Mouse (Mus musculus) lung, embryonic 15.5 days (tissue): ENCODE results near the gene Tenm2. TPM values are rescaled to one million over a fixed set of nuclear protein-coding genes. Genes with fewer than 3 reads are reported as not detected.
A peak's percentile ranks its signal among the peaks of the same experiment; 100 is the strongest.

Experiments used
- ATAC-seq: fragments of 200-750 bp; cut with Nextera tagmentation; 2 replicates; pipeline ENCODE4 v1.8.0; 2017; ENCODE audit warnings: moderate number of reproducible peaks, borderline replicate concordance; ENCODE audit not compliant: low FRiP score, low TSS enrichment; ENCODE audit errors: extremely low read depth
- H3K27ac ChIP-seq: fragments of 300-500 bp; sonication (generic); 2 replicates; pipeline ENCODE4 v1.5.1; 2015; ENCODE audit warnings: moderate library complexity, mild to moderate bottlenecking, inconsistent platforms
- H3K27me3 ChIP-seq: fragments of 300-500 bp; sonication (generic); 2 replicates; pipeline ENCODE4 v1.6.1; 2015; ENCODE audit warnings: inconsistent platforms
- H3K36me3 ChIP-seq: fragments of 300-500 bp; sonication (generic); 2 replicates; pipeline ENCODE4 v1.6.1; 2015; ENCODE audit warnings: inconsistent platforms
- H3K4me1 ChIP-seq: fragments of 300-500 bp; sonication (generic); 2 replicates; pipeline ENCODE4 v1.6.1; 2015; ENCODE audit warnings: inconsistent platforms
- H3K4me2 ChIP-seq: fragments of 300-500 bp; sonication (generic); 2 replicates; pipeline ENCODE4 v1.6.1; 2015; ENCODE audit warnings: inconsistent platforms, mild to moderate bottlenecking, moderate library complexity
- H3K4me3 ChIP-seq: fragments of 300-500 bp; sonication (generic); 2 replicates; pipeline ENCODE4 v1.5.1; 2015; ENCODE audit warnings: mild to moderate bottlenecking, inconsistent platforms
- H3K9ac ChIP-seq: fragments of 300-500 bp; sonication (generic); 2 replicates; pipeline ENCODE4 v1.6.1; 2015; ENCODE audit warnings: inconsistent platforms
- H3K9me3 ChIP-seq: fragments of 300-500 bp; sonication (generic); 2 replicates; pipeline ENCODE4 v1.6.1; 2016; ENCODE audit warnings: inconsistent platforms
- WGBS: fragments of 180-500 bp; shearing (Covaris S2); methylation state at CpG from one replicate; pipeline ENCODE4 v1.1.7; 2015; 5-methylcytosine and 5-hydroxymethylcytosine counted together
- polyA plus RNA-seq: library from polyadenylated mRNA; unstranded; fragments of >200 nt; fragmentation: Nextera tagmentation; extraction: Ambion mirVana; gene quantifications from 2 replicates; pipeline ENCODE4 v1.2.1, GENCODE M21; 2015

Gene Tenm2
- polyA plus RNA-seq, 1 experiment from 2014 or later = 0.44 TPM

DNA sequence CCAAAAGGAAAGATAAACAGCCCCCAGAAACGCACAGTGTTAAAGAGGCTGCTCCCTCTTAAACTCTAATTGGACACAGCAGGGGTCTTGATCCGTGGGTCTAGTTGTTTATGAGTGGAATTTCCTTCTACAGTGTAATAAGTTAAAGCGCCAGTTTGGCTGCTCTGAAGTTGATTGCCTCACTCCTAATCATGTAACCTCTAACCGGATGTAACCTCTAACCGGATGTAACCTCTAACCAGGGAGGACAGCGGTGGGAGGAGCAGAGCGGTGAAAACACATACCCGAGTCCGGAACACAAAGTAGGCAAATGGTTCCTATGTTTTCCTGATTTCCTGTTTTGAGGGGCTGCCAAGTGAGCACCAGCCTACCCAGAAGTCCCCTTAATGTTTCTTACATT lies 871.3 kb downstream of the Tenm2 start:
- H3K4me3 ChIP-seq = no peak overlapping the region
- 40% methylated on average over 9 of the region's 9 CpGs for WGBS
- H3K4me2 ChIP-seq = no peak overlapping the region
- H3K9ac ChIP-seq = no peak overlapping the region
- H3K4me1 ChIP-seq = no peaks in the 10 kb centered on the region
- ATAC-seq = no peak
- no peaks in the 10 kb centered on the region for H3K27me3 ChIP-seq
- no peaks in the 10 kb centered on the region for H3K36me3 ChIP-seq
- H3K27ac ChIP-seq = no peak overlapping the region
- no peaks in the 10 kb centered on the region for H3K9me3 ChIP-seq

DNA sequence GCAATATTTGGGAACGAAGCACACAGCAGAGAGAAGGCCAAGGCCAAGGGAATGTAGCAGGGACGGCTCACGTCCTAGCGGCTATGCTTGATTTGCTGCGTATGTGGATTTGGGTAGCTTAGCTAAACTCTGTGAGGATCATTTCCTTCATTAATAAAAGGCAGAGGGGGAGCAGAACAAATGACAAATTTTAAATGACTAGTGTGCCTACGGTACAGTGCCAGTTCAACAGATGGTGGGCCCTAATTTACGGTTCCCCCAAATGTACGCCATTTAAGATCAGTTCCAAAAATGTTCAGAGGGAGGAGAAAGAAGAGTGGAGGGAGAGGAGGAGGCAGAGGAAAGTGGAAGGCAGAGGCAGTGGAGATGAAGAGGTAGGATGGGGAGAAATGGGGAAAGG lies 873.2 kb downstream of the Tenm2 start:
- H3K9ac ChIP-seq = no peak overlapping the region
- no peak overlapping the region for H3K4me2 ChIP-seq
- no peaks in the 10 kb centered on the region for H3K27me3 ChIP-seq
- no peak overlapping the region for H3K27ac ChIP-seq
- H3K4me3 ChIP-seq = no peak overlapping the region
- no peak for ATAC-seq
- H3K9me3 ChIP-seq = no peaks in the 10 kb centered on the region
- H3K4me1 ChIP-seq = no peaks in the 10 kb centered on the region
- 88% methylated on average over 8 of the region's 8 CpGs for WGBS
- H3K36me3 ChIP-seq = no peaks in the 10 kb centered on the region

DNA sequence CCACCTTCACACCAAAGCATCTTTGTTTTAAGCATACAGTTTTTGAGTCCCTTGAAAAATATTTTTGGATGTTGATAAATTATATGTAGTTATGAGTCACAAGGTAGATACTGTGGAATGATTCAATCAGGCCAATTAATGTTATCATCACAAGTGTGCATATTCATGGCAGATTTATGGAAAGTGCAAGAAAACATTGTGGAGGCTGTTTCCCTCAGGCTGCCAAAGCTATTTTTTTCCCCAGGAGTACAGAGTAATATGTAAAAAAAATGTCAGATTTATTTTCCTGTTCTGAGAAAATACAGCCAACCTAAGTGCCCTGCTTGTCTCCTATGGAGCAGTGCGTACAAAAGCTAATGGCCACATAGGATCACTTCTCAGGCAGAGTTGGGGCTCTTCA lies 882.5 kb downstream of the Tenm2 start:
- Histone ChIP-seq H3K9me3 (no peaks in the 10 kb centered on the region), H3K4me1 (no peaks in the 10 kb centered on the region), H3K27me3 (no peaks in the 10 kb centered on the region), H3K36me3 (no peaks in the 10 kb centered on the region), H3K9ac (no peak overlapping the region), H3K4me2 (no peak overlapping the region), H3K27ac (no peak overlapping the region), H3K4me3 (no peak overlapping the region)
- no peak for ATAC-seq
- WGBS = 74% methylated on average over 1 of the region's 1 CpGs

DNA sequence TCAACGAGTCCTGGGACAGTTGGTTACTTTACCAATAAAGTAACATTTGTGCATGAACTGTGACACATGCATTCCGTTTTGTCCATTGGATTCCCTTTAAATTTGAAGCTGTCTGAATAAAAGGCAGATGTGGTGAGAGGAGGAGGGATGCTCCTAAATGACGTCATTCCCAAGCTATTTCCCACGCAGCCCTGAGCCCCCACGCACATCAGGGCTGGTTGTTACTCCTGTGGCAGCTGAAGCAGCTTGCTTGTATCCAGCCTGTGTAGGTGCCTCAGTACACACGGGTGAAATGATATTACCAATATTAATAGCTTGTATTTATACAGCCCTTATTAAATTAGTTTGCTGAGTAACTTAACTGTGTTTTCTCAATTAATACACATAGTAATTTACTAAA lies 884.0 kb downstream of the Tenm2 start:
- 45% methylated on average over 6 of the region's 6 CpGs for WGBS

DNA sequence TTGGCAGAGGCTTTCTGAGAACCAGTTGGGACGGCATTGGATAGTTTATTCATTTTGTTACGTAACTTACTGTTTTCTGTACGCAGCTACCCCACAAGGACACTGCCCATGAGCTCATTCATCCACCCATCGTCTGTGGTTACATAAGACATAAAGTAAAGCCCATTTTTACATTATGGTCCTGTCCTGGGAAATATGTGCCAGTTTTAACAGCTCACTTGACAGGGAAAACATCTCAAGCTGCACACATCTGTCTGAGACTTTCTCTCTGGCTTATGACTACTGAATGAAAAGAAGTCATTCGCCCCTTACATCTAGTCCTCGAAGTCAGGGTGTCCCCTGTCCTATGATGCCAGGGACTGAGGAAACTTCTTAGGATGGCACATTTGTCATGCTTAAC lies 884.4 kb downstream of the Tenm2 start:
- Histone ChIP-seq H3K36me3 (no peaks in the 10 kb centered on the region), H3K27ac (no peak overlapping the region), H3K4me2 (no peak overlapping the region), H3K4me1 (no peaks in the 10 kb centered on the region), H3K27me3 (no peaks in the 10 kb centered on the region), H3K4me3 (no peak overlapping the region), H3K9ac (no peak overlapping the region), H3K9me3 (no peaks in the 10 kb centered on the region)
- ATAC-seq = no peak
- 79% methylated on average over 6 of the region's 6 CpGs for WGBS

More for the DNA sequence above, 884.0 kb downstream of the Tenm2 start:
- no peaks in the 10 kb centered on the region for H3K9me3 ChIP-seq
- H3K36me3 ChIP-seq = no peaks in the 10 kb centered on the region
- H3K4me1 ChIP-seq = no peaks in the 10 kb centered on the region
- no peak for ATAC-seq
- no peak overlapping the region for H3K27ac ChIP-seq
- no peak overlapping the region for H3K4me2 ChIP-seq
- H3K27me3 ChIP-seq = no peaks in the 10 kb centered on the region
- H3K9ac ChIP-seq = no peak overlapping the region
- H3K4me3 ChIP-seq = no peak overlapping the region

DNA sequence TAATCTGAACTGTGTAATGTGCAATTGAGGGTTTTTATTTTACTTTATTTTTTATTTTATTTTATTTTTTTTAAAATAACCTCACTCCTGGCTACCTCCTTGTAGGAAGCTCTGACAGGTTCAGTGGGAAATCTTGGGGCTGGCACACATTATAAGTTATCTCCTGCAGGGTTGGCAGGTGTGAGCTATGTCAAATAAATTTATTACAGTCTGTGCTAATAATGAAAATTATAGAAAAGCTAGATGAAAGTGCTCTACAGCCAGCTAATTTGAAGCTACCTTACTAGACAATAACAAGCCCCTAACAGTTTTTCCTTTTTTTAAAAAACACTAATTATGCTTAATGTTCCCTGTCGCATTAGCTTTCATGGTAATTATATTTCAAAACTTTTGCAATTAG lies 885.5 kb downstream of the Tenm2 start:
- no peaks in the 10 kb centered on the region for H3K4me1 ChIP-seq
- no peak overlapping the region for H3K27ac ChIP-seq
- H3K36me3 ChIP-seq = no peaks in the 10 kb centered on the region
- H3K4me2 ChIP-seq = no peak overlapping the region
- H3K9me3 ChIP-seq = no peaks in the 10 kb centered on the region
- WGBS = 78% methylated on average over 1 of the region's 1 CpGs
- no peak for ATAC-seq
- no peak overlapping the region for H3K4me3 ChIP-seq
- no peaks in the 10 kb centered on the region for H3K27me3 ChIP-seq
- H3K9ac ChIP-seq = no peak overlapping the region

DNA sequence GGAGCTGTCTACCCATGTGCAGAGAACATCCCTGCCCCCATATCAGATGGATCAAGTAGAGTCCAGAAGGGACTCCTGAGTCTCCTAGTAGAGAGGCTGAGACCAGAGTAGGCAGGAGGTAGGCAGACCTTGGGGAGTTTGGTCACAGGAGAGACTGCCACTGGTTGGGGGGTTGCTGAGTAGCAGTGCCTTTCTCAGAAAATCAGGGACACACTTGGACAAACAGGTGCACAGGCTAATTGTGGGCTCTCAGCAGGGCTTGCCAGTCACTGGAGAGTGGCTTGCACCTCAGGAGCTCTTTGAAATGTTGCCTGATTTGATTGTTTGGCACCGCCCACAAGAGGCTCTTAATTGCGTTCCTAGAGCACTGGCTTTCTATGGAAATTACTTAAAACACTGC lies 885.9 kb downstream of the Tenm2 start:
- H3K27me3 ChIP-seq = no peaks in the 10 kb centered on the region
- H3K9me3 ChIP-seq = no peaks in the 10 kb centered on the region
- no peaks in the 10 kb centered on the region for H3K4me1 ChIP-seq
- no peak for ATAC-seq
- no peak overlapping the region for H3K27ac ChIP-seq
- 52% methylated on average over 2 of the region's 2 CpGs for WGBS
- H3K36me3 ChIP-seq = no peaks in the 10 kb centered on the region
- no peak overlapping the region for H3K9ac ChIP-seq
- no peak overlapping the region for H3K4me3 ChIP-seq
- no peak overlapping the region for H3K4me2 ChIP-seq

DNA sequence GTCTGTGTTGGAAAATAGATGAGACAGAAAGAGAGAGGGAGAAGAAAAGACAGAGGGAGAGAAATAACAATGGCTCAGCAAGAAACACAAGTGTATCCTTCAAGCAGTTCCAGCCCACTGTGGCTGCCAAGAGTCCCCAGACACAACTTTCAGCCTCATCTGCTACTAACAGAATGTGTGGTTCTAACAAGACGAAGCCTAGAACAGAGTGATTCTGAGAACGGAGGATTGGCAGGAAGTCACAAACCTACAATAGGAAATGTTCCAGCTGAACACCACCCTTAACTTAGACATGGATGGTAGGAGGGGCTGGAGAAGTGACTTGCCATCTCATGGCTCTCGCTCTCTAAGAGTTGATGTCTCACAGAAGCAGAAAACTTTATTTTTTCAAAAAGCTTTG lies 894.0 kb downstream of the Tenm2 start:
- H3K36me3 ChIP-seq = no peaks in the 10 kb centered on the region
- H3K4me3 ChIP-seq = no peak overlapping the region
- no peak for ATAC-seq
- H3K9ac ChIP-seq = no peak overlapping the region
- H3K4me2 ChIP-seq = no peak overlapping the region
- H3K27me3 ChIP-seq = no peaks in the 10 kb centered on the region
- H3K9me3 ChIP-seq = no peaks in the 10 kb centered on the region
- no peak overlapping the region for H3K27ac ChIP-seq
- WGBS = 83% methylated on average over 3 of the region's 3 CpGs
- no peaks in the 10 kb centered on the region for H3K4me1 ChIP-seq

DNA sequence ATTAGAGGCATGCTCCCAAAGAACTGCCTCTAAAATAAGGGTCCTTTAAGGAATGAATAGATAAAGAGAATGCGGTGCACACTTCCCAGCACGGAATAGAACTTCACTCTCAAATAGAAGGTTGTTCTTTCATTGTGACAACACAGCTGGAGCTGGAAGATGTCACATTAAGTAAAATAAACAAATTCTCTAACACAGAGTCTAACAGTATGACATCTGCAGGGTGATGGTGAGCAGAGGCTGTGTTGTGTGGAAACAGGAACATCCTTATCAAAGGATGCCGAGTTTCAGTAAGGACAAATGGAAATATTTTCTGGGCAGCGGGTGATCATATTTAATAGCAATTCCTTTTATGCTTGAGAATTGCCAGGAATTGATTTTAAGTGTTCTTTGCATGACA lies 897.3 kb downstream of the Tenm2 start:
- Histone ChIP-seq H3K4me1 (no peaks in the 10 kb centered on the region), H3K4me2 (no peak overlapping the region), H3K9ac (no peak overlapping the region), H3K27ac (no peak overlapping the region), H3K27me3 (no peaks in the 10 kb centered on the region), H3K9me3 (no peaks in the 10 kb centered on the region), H3K4me3 (no peak overlapping the region), H3K36me3 (no peaks in the 10 kb centered on the region)
- ATAC-seq = peak; percentile 62; the same call in 1 of the 2 replicates
- WGBS = 28% methylated on average over 4 of the region's 4 CpGs

DNA sequence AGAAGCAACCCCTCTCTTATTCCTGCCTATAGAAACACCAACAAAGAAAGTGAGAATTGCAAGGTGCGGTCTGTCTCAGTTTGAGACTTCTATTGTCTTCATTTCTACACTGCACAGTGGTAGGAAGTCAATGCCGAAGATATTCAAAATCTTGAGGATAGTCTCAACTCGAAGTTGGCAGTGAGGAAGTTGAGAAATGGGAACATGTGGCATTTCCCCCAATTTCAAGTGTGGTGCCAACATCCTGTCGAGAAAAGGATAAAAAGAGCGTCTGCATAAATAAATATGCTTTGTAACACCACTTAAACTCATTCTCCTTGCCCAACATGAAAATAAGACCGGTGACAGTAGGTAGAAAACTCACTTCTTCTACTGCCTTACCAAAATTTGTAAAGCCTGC lies 898.7 kb downstream of the Tenm2 start:
- no peak overlapping the region for H3K4me3 ChIP-seq

DNA sequence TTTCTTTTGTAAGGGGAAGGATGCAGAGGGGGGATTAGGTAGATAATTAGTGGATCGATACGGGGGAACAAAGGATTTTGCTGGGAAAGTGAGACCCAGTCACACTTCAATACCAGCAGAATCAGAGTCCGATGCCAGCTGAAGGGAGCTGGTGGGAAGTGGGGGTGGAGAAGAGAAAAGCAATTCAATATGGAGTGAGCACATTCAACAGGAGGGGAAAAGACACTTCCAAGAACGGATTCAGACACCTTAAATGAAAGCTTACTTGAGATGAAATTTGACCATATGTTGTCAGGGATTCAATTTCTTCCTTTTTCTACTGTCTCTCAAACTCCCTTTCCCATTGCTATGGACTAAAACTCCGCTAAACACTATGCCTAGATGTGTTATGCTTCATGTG lies 900.6 kb downstream of the Tenm2 start:
- no peak overlapping the region for H3K27ac ChIP-seq
- H3K27me3 ChIP-seq = no peaks in the 10 kb centered on the region
- H3K36me3 ChIP-seq = no peaks in the 10 kb centered on the region
- no peak overlapping the region for H3K9ac ChIP-seq
- H3K4me3 ChIP-seq = no peak overlapping the region
- no peaks in the 10 kb centered on the region for H3K9me3 ChIP-seq
- H3K4me1 ChIP-seq = no peaks in the 10 kb centered on the region
- ATAC-seq = no peak
- no peak overlapping the region for H3K4me2 ChIP-seq
- WGBS = 84% methylated on average over 5 of the region's 5 CpGs

More for the DNA sequence above, 898.7 kb downstream of the Tenm2 start:
- no peak for ATAC-seq
- no peaks in the 10 kb centered on the region for H3K36me3 ChIP-seq
- WGBS = 73% methylated on average over 6 of the region's 6 CpGs
- no peak overlapping the region for H3K4me2 ChIP-seq
- H3K4me1 ChIP-seq = no peaks in the 10 kb centered on the region
- no peak overlapping the region for H3K9ac ChIP-seq
- no peaks in the 10 kb centered on the region for H3K9me3 ChIP-seq
- H3K27ac ChIP-seq = no peak overlapping the region
- no peaks in the 10 kb centered on the region for H3K27me3 ChIP-seq

DNA sequence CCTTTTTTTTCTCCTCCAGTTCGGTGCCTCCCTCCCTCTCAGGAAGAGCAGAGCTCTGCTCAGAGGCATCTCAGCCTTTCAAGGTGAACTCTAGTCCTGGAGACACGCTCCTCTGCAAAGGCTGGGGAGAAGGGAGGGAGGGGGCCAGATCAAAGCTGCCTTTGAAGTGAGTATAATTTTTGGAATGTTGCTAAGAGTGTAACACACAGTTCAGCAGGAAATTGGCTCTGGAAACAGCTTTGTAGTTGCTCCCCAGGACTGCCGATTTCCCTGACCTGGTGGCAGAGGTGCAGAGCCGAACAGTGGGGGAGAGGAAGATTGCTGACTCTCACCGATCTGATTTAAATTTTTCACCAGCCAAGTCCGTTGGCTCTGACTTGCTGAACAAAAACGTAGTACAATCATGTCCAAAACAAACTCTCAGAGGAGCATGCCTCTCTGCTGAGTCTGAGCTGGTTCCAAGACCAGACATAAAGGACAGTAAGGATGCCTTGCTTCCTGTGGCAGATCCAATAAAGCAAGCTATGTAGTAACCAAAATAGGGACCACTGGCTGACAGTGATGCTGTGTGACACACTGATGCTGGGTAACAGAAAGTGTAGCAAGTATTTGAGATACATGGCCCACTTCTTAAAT lies 901.5 kb downstream of the Tenm2 start:
- Histone ChIP-seq H3K4me1 (no peaks in the 10 kb centered on the region), H3K9ac (no peak overlapping the region), H3K27me3 (no peaks in the 10 kb centered on the region), H3K36me3 (no peaks in the 10 kb centered on the region), H3K4me3 (no peak overlapping the region), H3K27ac (no peak overlapping the region), H3K4me2 (no peak overlapping the region), H3K9me3 (no peaks in the 10 kb centered on the region)
- 6% methylated on average over 7 of the region's 7 CpGs for WGBS
- no peak for ATAC-seq

DNA sequence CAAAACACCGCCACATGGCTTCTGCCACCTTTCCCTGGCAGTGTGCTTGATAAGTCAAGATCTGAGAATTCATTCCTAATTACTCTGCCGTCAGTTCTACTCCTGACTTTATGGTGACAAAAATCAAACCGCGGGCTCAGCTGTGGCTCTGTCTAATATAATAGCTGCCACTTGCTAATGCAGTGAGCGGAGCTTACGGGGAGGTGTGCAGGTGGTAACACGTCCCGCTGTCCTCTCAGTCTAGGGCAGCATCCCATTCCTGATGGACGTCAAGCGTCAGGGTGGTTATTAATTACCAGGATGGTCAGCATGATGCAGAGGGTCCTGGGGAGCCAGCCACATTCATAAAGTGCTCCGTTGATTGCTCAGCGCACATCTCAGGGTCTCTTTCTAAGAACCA lies 903.5 kb downstream of the Tenm2 start:
- no peak overlapping the region for H3K4me2 ChIP-seq
- H3K4me3 ChIP-seq = no peak overlapping the region
- H3K27ac ChIP-seq = no peak overlapping the region
- 53% methylated on average over 12 of the region's 12 CpGs for WGBS
- H3K9me3 ChIP-seq = no peaks in the 10 kb centered on the region
- H3K4me1 ChIP-seq = no peaks in the 10 kb centered on the region
- H3K9ac ChIP-seq = no peak overlapping the region
- no peaks in the 10 kb centered on the region for H3K36me3 ChIP-seq
- no peaks in the 10 kb centered on the region for H3K27me3 ChIP-seq
- no peak for ATAC-seq
